Comparison of ENCODE assay signal across 25 mouse cellular contexts in the genomic region with DNA sequence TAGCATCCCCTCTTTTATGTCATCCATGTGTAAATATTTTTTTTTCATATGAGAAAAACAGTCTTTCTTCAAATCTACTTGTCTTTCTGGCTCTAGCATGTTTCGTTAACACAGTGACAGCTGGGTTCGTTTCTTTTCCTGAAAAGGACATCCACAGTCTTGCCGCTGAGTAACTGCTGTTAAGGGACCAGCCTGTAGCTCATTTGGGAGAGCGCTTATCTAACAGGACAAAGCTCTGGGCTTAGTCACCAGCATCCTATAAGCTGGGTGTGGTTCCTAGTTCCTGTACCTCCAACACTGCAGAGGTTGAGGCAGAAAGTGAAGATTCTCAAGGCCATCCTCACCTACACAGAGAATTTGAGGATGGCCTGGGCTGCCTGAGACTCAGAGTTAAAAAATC. TPM values are rescaled to one million over a fixed set of nuclear protein-coding genes. Genes with fewer than 3 reads are reported as not detected.
DNase-seq lines count a peak whose midpoint lies in the region; ATAC-seq and TF ChIP-seq lines count a peak whose summit lies in the region.
"Had no signal": no experiment of that assay in that cellular context is flagged by ENCODE, and none has a peak within 500 bp of the region (broad histone marks: within the 10 kb centered on the region; RNA-seq: fewer than 3 reads in every experiment).

No protein-coding gene starts in this region.

- no peak for DNase-seq in frontal cortex, adult 2 months (ENCODE audit: extremely low spot score in 1 of 2, low spot score in 1 of 2)
- peak; percentile 25 for DNase-seq in 3T3-L1 (ENCODE audit: low read depth, low spot score)
- no peak for DNase-seq in limb, embryonic 10.5 days (ENCODE audit: low spot score)
- DNase-seq in embryo, embryonic 11 days = no peak
- DNase-seq in left cerebral cortex, postnatal 10 days (ENCODE audit: extremely low spot score in 1 of 2, low spot score in 2 of 2) = no peak
- DNase-seq: adrenal gland, adult 2 months; adrenal gland, postnatal 14 days; cerebellum, adult 18-20 months; cerebellum, adult 9-10 months; cerebellum, postnatal 14 days; gastrocnemius, postnatal 25 days; heart, adult 18-20 months had no signal

- no peaks in the 10 kb centered on the region for H3K27me3 ChIP-seq in C2C12 (ENCODE audit: control insufficient read depth, insufficient read depth, insufficient read length)
- H3K27me3 ChIP-seq in limb, embryonic 10.5 days (ENCODE audit: low read depth, poor library complexity, severe bottlenecking) = no peaks in the 10 kb centered on the region
- H3K27me3 ChIP-seq: CH12.LX; embryonic facial prominence, embryonic 12.5 days; embryonic facial prominence, embryonic 15.5 days; heart, embryonic 13.5 days; hindbrain, embryonic 12.5 days; hindbrain, embryonic 15.5 days had no signal

- H3K9me3 ChIP-seq in limb, embryonic 10.5 days (replicated peaks) = no peaks in the 10 kb centered on the region
- H3K9me3 ChIP-seq: embryonic facial prominence, embryonic 12.5 days; embryonic facial prominence, embryonic 15.5 days; G1E; heart, embryonic 10.5 days; heart, embryonic 13.5 days; hindbrain, embryonic 12.5 days; hindbrain, embryonic 15.5 days had no signal

- H3ac ChIP-seq in C2C12 (ENCODE audit: control insufficient read depth, insufficient read length, low read depth) = no peak overlapping the region

- H3K79me3 ChIP-seq in C2C12 (ENCODE audit: low read depth) = no peaks in the 10 kb centered on the region

- H3K4me1 ChIP-seq in limb, embryonic 10.5 days = peaks cover 34% of the 10 kb centered on the region
- H3K4me1 ChIP-seq: hindbrain, embryonic 15.5 days had no signal

- H3K27ac ChIP-seq in limb, embryonic 10.5 days = peak overlapping the region; percentile 79; the same call in 1 of the 2 replicates
- H3K27ac ChIP-seq: embryonic facial prominence, embryonic 12.5 days; embryonic facial prominence, embryonic 15.5 days; hindbrain, embryonic 12.5 days; hindbrain, embryonic 15.5 days had no signal

- no peaks in the 10 kb centered on the region for H3K36me3 ChIP-seq in C2C12 (ENCODE audit: control insufficient read depth, insufficient read depth)
- H3K36me3 ChIP-seq in limb, embryonic 10.5 days = no peaks in the 10 kb centered on the region
- H3K36me3 ChIP-seq: embryonic facial prominence, embryonic 12.5 days; embryonic facial prominence, embryonic 15.5 days; G1E; heart, embryonic 10.5 days; heart, embryonic 13.5 days; hindbrain, embryonic 12.5 days; hindbrain, embryonic 15.5 days had no signal

- WGBS in limb, embryonic 10.5 days = 78% methylated on average over 4 of the region's 4 CpGs

- H3K79me2 ChIP-seq in C2C12 (ENCODE audit: control insufficient read depth, insufficient read depth) = no peaks in the 10 kb centered on the region

- intact Hi-C loops in left cerebral cortex, postnatal 10 days (cut with DNase I) = no loop called here

- no peak for TF ChIP-seq CTCF in C2C12 (IDR thresholded peaks at IDR 0.05; ENCODE audit: control insufficient read depth, insufficient read depth, insufficient read length)

- no peak overlapping the region for H3K4me3 ChIP-seq in C2C12 (ENCODE audit: insufficient read depth, poor library complexity, severe bottlenecking)
- no peak overlapping the region for H3K4me3 ChIP-seq in limb, embryonic 10.5 days
- H3K4me3 ChIP-seq: embryonic facial prominence, embryonic 12.5 days; embryonic facial prominence, embryonic 15.5 days; heart, embryonic 10.5 days; heart, embryonic 13.5 days; hindbrain, embryonic 12.5 days; hindbrain, embryonic 15.5 days had no signal

- peak; percentile 88 for ATAC-seq in frontal cortex, adult (ENCODE audit: low TSS enrichment)
- ATAC-seq in cerebellum, adult (ENCODE audit: insufficient number of reproducible peaks, low FRiP score, low TSS enrichment) = no peak
- ATAC-seq: forebrain, embryonic 14.5 days; intestine, postnatal 0 days had no signal

TF ChIP-seq in C2C12, 6 proteins besides CTCF, POLR2A, EP300 and RAD21:
- TF ChIP-seq MYOD1 (IDR thresholded peaks at IDR 0.05; ENCODE audit: control insufficient read depth, insufficient read length, low read depth) (peak; percentile 8), MYOG (IDR thresholded peaks at IDR 0.05; ENCODE audit: control insufficient read depth, extremely low read depth, insufficient read length) (no peak), MAX (IDR thresholded peaks at IDR 0.05) (no peak)
TF ChIP-seq in C2C12: peak in this region for 1.

RNA-seq across cellular contexts. Expression of a gene that starts 20.5 kb away (rescaled TPM):
- polyA plus RNA-seq in frontal cortex, adult 2 months (2012; rRNA removed) = 15.0 and 16.0 TPM in 2 replicates
- polyA plus RNA-seq in C2C12 (2012; fragmentation: generic; extraction: Trizol) = 21.1 TPM
- polyA plus RNA-seq in limb, embryonic 10.5 days (2016; fragmentation: Nextera tagmentation; extraction: Ambion mirVana) = 15.0 and 17.6 TPM in 2 replicates
- total RNA-seq in left cerebral cortex, postnatal 10 days (2021) = 10 to 100 TPM; 48.9 to 54.0 TPM
- polyA plus RNA-seq: G1E had no signal
